Mouse (Mus musculus) limb, embryonic 14.5 days (tissue): ENCODE measurements around the gene Pcgf6. TPM values are rescaled to one million over a fixed set of nuclear protein-coding genes. Genes with fewer than 3 reads are reported as not detected.

ENCODE experiments used
- ATAC-seq: fragments of 200-750 bp; cut with Nextera tagmentation; 2 replicates; pipeline ENCODE4 v1.8.0; 2017; ENCODE audit warnings: low read depth, moderate number of reproducible peaks, moderate TSS enrichment; ENCODE audit not compliant: low FRiP score
- DNase-seq: peaks from one replicate; pipeline ENCODE4 v3.0.0-alpha.2; 2015; ENCODE audit warnings: low spot score
- H3K27ac ChIP-seq: fragments of 300-500 bp; sonication (generic); replicated peaks from 2 replicates; pipeline ENCODE4 v1.5.1; 2014; ENCODE audit warnings: low read depth, mild to moderate bottlenecking, low read length, moderate library complexity, mixed read lengths
- H3K27me3 ChIP-seq: fragments of 300-500 bp; sonication (generic); 2 replicates; pipeline ENCODE4 v1.6.1; 2014; ENCODE audit warnings: low read length, mixed read lengths; ENCODE audit not compliant: control insufficient read depth, insufficient read depth
- H3K36me3 ChIP-seq: fragments of 300-500 bp; sonication (generic); 2 replicates; pipeline ENCODE4 v1.6.1; 2014; ENCODE audit warnings: mild to moderate bottlenecking, low read length, moderate library complexity, mixed read lengths; ENCODE audit not compliant: control insufficient read depth, insufficient read depth
- H3K4me1 ChIP-seq: fragments of 300-500 bp; sonication (generic); 2 replicates; pipeline ENCODE4 v1.6.1; 2014; ENCODE audit warnings: antibody characterized with exemption, low read length, mixed read lengths; ENCODE audit not compliant: control insufficient read depth, insufficient read depth
- H3K4me2 ChIP-seq: fragments of 300-500 bp; sonication (generic); replicated peaks from 2 replicates; pipeline ENCODE4 v1.6.1; 2014; ENCODE audit warnings: low read depth, mild to moderate bottlenecking, low read length, moderate library complexity; ENCODE audit not compliant: severe bottlenecking
- H3K4me3 ChIP-seq: fragments of 300-500 bp; sonication (generic); replicated peaks from 2 replicates; pipeline ENCODE4 v1.5.1; 2014; ENCODE audit warnings: low read length
- H3K9ac ChIP-seq: fragments of 300-500 bp; sonication (generic); 2 replicates; pipeline ENCODE4 v1.6.1; 2014; ENCODE audit warnings: mild to moderate bottlenecking, low read depth, low read length, moderate library complexity; ENCODE audit not compliant: severe bottlenecking
- H3K9me3 ChIP-seq: fragments of 300-500 bp; sonication (generic); 2 replicates; pipeline ENCODE4 v1.6.1; 2016; ENCODE audit warnings: low read length; ENCODE audit not compliant: control insufficient read depth
- POLR2A ChIP-seq: fragments of 200-500 bp; IDR thresholded peaks from 2 replicates; pipeline ENCODE4 v1.8.0; 2012; ENCODE audit warnings: inconsistent platforms, mild to moderate bottlenecking, moderate library complexity, borderline replicate concordance; ENCODE audit not compliant: insufficient read depth, insufficient read length; ENCODE audit errors: extremely low read depth
- WGBS: fragments of 180-500 bp; shearing (Covaris S2); extraction: QIAGEN DNeasy Blood & Tissue Kit; methylation state at CpG from one replicate; pipeline ENCODE4 v1.1.7; 2014; 5-methylcytosine and 5-hydroxymethylcytosine counted together
- polyA plus RNA-seq, 2 experiments: library from polyadenylated mRNA; depleted of rRNA in 1 of 2; stranded (reverse) in 1 of 2; unstranded in 1 of 2; fragments of >200 nt; fragmentation: Nextera tagmentation in 1 of 2; extraction: Ambion mirVana in 1 of 2; gene quantifications; 2 replicates each; pipeline versions ENCODE4 v1.2.1 to v1.2.3; 2012 to 2014

Pcgf6 gene
- polyA plus RNA-seq, 2 experiments: 17.7 to 30.5 TPM

DNA sequence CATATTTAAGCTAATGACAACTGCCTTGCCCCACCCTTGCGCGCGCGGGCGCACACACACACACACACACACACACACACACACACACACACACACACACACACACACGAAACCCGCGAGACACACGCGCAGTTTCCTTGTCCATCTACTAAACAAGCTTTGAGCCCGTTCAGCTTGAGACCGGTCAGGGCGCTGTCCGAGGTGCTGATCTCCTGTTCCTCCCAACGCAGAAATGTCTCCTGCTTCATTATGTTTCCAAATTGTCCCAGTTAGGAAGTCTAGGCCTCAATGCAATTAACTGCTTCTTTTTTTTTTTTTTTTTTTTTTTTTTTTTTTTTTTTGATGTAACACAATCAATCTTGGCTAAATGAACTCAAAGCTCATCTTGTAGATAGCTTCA is 34.2 kb downstream of the Pcgf6 start:
- WGBS: 1% methylated on average over 12 of the region's 15 CpGs
- H3K4me3 ChIP-seq: no peak overlapping the region
- no peak for TF ChIP-seq POLR2A
- no peaks in the 10 kb centered on the region for H3K9me3 ChIP-seq
- peak; percentile 93 for DNase-seq
- H3K36me3 ChIP-seq: no peaks in the 10 kb centered on the region
- peaks cover 54% of the 10 kb centered on the region for H3K27me3 ChIP-seq
- H3K4me1 ChIP-seq: peaks cover 5% of the 10 kb centered on the region
- H3K27ac ChIP-seq: no peak overlapping the region
- H3K9ac ChIP-seq: no peak overlapping the region
- ATAC-seq: no peak
- no peak overlapping the region for H3K4me2 ChIP-seq

DNA sequence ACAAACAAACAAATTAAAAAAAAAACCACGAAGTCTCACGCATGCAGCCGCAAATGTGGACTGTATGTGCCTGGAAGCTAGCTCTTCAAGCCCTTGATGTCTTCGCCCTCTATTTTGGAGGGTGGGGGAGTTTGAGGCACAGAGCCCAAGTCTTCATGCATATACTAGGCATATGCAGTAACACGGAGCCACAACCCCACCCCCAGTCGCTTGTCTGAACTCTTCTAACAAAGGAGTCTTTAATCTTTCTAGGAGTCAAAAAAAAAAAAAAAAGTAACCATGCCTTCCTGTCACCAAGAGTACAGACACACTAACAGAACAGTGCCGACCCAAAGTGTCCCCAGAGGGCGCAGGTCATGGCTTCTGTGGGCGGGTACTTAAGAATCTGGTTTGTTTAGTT is 34.7 kb downstream of the Pcgf6 start:
- no peak for DNase-seq
- Histone ChIP-seq H3K9me3 (no peaks in the 10 kb centered on the region), H3K9ac (no peak overlapping the region), H3K4me3 (no peak overlapping the region), H3K4me2 (no peak overlapping the region), H3K27me3 (peaks cover 54% of the 10 kb centered on the region), H3K36me3 (no peaks in the 10 kb centered on the region), H3K4me1 (peaks cover 5% of the 10 kb centered on the region), H3K27ac (no peak overlapping the region)
- 3% methylated on average over 9 of the region's 9 CpGs for WGBS
- ATAC-seq: no peak
- TF ChIP-seq POLR2A: no peak

DNA sequence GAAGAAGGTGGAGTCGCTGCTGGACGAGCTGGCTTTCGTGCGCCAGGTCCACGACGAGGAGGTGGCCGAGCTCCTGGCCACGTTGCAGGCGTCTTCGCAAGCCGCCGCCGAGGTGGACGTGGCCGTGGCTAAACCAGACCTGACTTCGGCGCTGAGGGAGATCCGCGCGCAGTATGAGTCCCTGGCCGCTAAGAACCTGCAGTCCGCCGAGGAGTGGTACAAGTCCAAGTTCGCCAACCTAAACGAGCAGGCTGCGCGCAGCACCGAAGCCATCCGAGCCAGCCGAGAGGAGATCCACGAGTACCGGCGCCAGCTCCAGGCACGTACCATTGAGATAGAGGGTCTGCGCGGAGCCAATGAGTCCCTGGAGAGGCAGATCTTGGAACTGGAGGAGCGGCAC is 35.3 kb downstream of the Pcgf6 start:
- no peak for TF ChIP-seq POLR2A
- under 1% methylated on average over 37 of the region's 37 CpGs for WGBS
- DNase-seq (no peak), ATAC-seq (no peak)
- Histone ChIP-seq H3K27me3 (peaks cover 54% of the 10 kb centered on the region), H3K4me2 (peak overlapping the region; percentile 88), H3K9ac (no peak overlapping the region), H3K9me3 (no peaks in the 10 kb centered on the region), H3K4me1 (peaks cover 5% of the 10 kb centered on the region), H3K4me3 (peak overlapping the region; percentile 50), H3K27ac (no peak overlapping the region), H3K36me3 (no peaks in the 10 kb centered on the region)

DNA sequence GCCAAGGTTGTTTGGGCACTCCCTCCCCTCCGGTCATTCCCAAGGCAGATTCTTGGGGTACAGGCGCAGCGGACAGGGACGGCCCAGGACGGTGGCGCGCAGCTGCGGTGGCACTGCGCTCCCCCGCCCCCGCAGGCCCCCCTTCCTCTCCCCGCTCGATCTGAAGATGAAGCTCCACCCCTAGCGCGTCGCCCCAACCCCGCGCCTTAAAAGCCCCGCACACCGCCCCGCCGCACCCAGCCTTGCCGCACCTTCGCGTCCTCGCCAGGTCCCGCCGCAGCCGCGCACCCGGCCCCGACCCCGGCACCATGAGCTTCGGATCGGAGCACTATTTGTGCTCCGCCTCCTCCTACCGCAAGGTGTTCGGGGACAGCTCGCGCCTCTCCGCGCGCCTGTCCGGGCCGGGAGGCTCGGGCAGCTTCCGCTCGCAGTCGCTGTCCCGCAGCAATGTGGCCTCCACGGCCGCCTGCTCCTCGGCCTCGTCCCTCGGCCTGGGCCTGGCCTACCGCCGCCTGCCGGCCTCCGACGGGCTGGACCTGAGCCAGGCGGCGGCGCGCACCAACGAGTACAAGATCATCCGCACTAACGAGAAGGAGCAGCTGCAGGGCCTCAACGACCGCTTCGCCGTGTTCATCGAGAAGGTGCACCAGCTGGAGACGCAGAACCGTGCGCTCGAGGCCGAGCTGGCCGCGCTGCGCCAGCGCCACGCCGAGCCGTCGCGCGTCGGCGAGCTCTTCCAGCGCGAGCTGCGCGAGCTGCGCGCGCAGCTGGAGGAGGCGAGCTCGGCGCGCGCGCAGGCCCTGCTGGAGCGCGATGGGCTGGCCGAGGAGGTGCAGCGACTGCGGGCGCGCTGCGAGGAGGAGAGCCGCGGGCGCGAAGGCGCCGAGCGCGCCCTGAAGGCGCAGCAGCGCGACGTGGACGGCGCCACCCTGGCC is 36.0 kb downstream of the Pcgf6 start, which contains the start of the genes Ina and Nt5c2:
Gene Ina (plus strand): TSS at position 252 of the 935 bp plus-strand sequence.
Gene Nt5c2 (minus strand): TSS at position 707 of the 935 bp plus-strand sequence.
- peak; percentile 86 for ATAC-seq
- under 1% methylated on average over 53 of the region's 124 CpGs for WGBS
- Histone ChIP-seq H3K4me1 (peaks cover 5% of the 10 kb centered on the region), H3K9me3 (no peaks in the 10 kb centered on the region), H3K36me3 (no peaks in the 10 kb centered on the region), H3K4me2 (peak within 1 kb of the TSS; percentile 88), H3K27me3 (peaks cover 54% of the 10 kb centered on the region), H3K4me3 (peak within 1 kb of the TSS; percentile 50), H3K9ac (peak within 1 kb of the TSS; percentile 31; the same call in 1 of the 2 replicates), H3K27ac (no peak within 1 kb of the TSS)
- peak; percentile 76 for DNase-seq
- no peak for TF ChIP-seq POLR2A

DNA sequence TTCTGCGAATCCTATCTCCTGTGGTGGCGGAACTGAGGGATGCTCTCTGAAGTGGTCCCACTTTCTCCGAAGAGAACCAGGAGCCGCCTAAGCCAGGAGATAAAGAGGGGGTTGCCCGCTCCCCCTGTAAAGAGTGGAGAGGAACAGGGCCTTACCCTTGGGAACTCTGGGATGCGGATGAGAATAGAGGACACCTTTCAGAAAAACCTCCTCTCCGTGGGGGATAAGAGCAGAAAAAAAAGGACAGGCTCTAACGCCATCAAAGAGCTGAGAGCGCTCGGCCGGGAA is 36.6 kb downstream of the Pcgf6 start:
- Histone ChIP-seq H3K9ac (no peak overlapping the region), H3K9me3 (no peaks in the 10 kb centered on the region), H3K27ac (no peak overlapping the region), H3K4me1 (peaks cover 5% of the 10 kb centered on the region), H3K4me3 (peak overlapping the region; percentile 50), H3K27me3 (peaks cover 54% of the 10 kb centered on the region), H3K36me3 (no peaks in the 10 kb centered on the region), H3K4me2 (peak overlapping the region; percentile 88)
- ATAC-seq (no peak), DNase-seq (no peak)
- TF ChIP-seq POLR2A: no peak
- WGBS: 0% methylated on average over 11 of the region's 11 CpGs
